Mouse (Mus musculus) embryonic fibroblast, embryonic 13.5 days (primary cell): ENCODE data around the gene Castor2.

ENCODE experiments used
- CTCF ChIP-seq: IDR thresholded peaks from 2 replicates; pipeline ENCODE4 v1.5.1; 2011; ENCODE audit warnings: mild to moderate bottlenecking, control low read depth, low read length, moderate library complexity, borderline replicate concordance; ENCODE audit not compliant: insufficient read depth
- POLR2A ChIP-seq: IDR thresholded peaks from 2 replicates; pipeline ENCODE4 v1.6.1; 2011; ENCODE audit warnings: low read depth, mild to moderate bottlenecking, control low read depth, low read length, moderate library complexity

GRCm38 (mm10) chr5:134131586-134131985 is 32.1 kb downstream of the Castor2 start:
- TF ChIP-seq POLR2A, result no peak
- TF ChIP-seq CTCF, result no peak
